Mouse (Mus musculus): ENCODE measurements around the gene Ccdc78.

Ccdc78 gene

GRCm38 (mm10) chr17:25830806-25831431 is 44.5 kb downstream of the Ccdc78 start:
- H3K27me3 ChIP-seq (ENCODE audit: control insufficient read depth, insufficient read depth, low read length, poor library complexity, severe bottlenecking), result no peaks in the 10 kb centered on the region
- peaks cover 6% of the 10 kb centered on the region; the same call in 1 of the 2 replicates for H3K36me3 ChIP-seq (ENCODE audit: control insufficient read depth, insufficient read depth, low read length, poor library complexity, severe bottlenecking)
- no peak for DNase-seq (ENCODE audit: low read depth, low spot score)

GRCm38 (mm10) chr17:25831451-25832281 is 45.3 kb downstream of the Ccdc78 start:
- Histone ChIP-seq H3K36me3 (ENCODE audit: control insufficient read depth, insufficient read depth, low read length, poor library complexity, severe bottlenecking) (peaks cover 6% of the 10 kb centered on the region; the same call in 1 of the 2 replicates), H3K27me3 (ENCODE audit: control insufficient read depth, insufficient read depth, low read length, poor library complexity, severe bottlenecking) (no peaks in the 10 kb centered on the region)
- no peak for DNase-seq (ENCODE audit: low read depth, low spot score)

- peak; percentile 99 for DNase-seq (ENCODE audit: low read depth, low spot score)
- peaks cover 6% of the 10 kb centered on the region; the same call in 1 of the 2 replicates for H3K36me3 ChIP-seq (ENCODE audit: control insufficient read depth, insufficient read depth, low read length, poor library complexity, severe bottlenecking)
- no peaks in the 10 kb centered on the region for H3K27me3 ChIP-seq (ENCODE audit: control insufficient read depth, insufficient read depth, low read length, poor library complexity, severe bottlenecking)
Observed at GRCm38 (mm10) chr17:25832436-25833290, 46.3 kb downstream of the Ccdc78 start.

- peaks cover 6% of the 10 kb centered on the region; the same call in 1 of the 2 replicates for H3K36me3 ChIP-seq (ENCODE audit: control insufficient read depth, insufficient read depth, low read length, poor library complexity, severe bottlenecking)
- DNase-seq (ENCODE audit: low read depth, low spot score), result no peak
- H3K27me3 ChIP-seq (ENCODE audit: control insufficient read depth, insufficient read depth, low read length, poor library complexity, severe bottlenecking), result no peaks in the 10 kb centered on the region
Observed at GRCm38 (mm10) chr17:25833291-25833663, 46.9 kb downstream of the Ccdc78 start, which contains the start of gene Stub1. Gene Stub1 (minus strand): TSS chr17:25833404.

GRCm38 (mm10) chr17:25833961-25834594 is 47.7 kb downstream of the Ccdc78 start:
- DNase-seq (ENCODE audit: low read depth, low spot score), result no peak
- Histone ChIP-seq H3K36me3 (ENCODE audit: control insufficient read depth, insufficient read depth, low read length, poor library complexity, severe bottlenecking) (peaks cover 6% of the 10 kb centered on the region; the same call in 1 of the 2 replicates), H3K27me3 (ENCODE audit: control insufficient read depth, insufficient read depth, low read length, poor library complexity, severe bottlenecking) (no peaks in the 10 kb centered on the region)

- peaks cover 8% of the 10 kb centered on the region; the same call in 1 of the 2 replicates for H3K36me3 ChIP-seq (ENCODE audit: control insufficient read depth, insufficient read depth, low read length, poor library complexity, severe bottlenecking)
- DNase-seq (ENCODE audit: low read depth, low spot score), result no peak
Observed at GRCm38 (mm10) chr17:25834595-25835222, 48.3 kb downstream of the Ccdc78 start.

GRCm38 (mm10) chr17:25835301-25835700 is 48.9 kb downstream of the Ccdc78 start:
- H3K36me3 ChIP-seq (ENCODE audit: control insufficient read depth, insufficient read depth, low read length, poor library complexity, severe bottlenecking), result peaks cover 8% of the 10 kb centered on the region; the same call in 1 of the 2 replicates
- no peak for DNase-seq (ENCODE audit: low read depth, low spot score)
- no peaks in the 10 kb centered on the region for H3K27me3 ChIP-seq (ENCODE audit: control insufficient read depth, insufficient read depth, low read length, poor library complexity, severe bottlenecking)

More at GRCm38 (mm10) chr17:25834595-25835222, 48.3 kb downstream of the Ccdc78 start:
- no peaks in the 10 kb centered on the region for H3K27me3 ChIP-seq (ENCODE audit: control insufficient read depth, insufficient read depth, low read length, poor library complexity, severe bottlenecking)

GRCm38 (mm10) chr17:25835816-25836215 is 49.4 kb downstream of the Ccdc78 start:
- H3K36me3 ChIP-seq (ENCODE audit: control insufficient read depth, insufficient read depth, low read length, poor library complexity, severe bottlenecking), result peaks cover 5% of the 10 kb centered on the region; the same call in 1 of the 2 replicates
- H3K27me3 ChIP-seq (ENCODE audit: control insufficient read depth, insufficient read depth, low read length, poor library complexity, severe bottlenecking), result no peaks in the 10 kb centered on the region
- DNase-seq (ENCODE audit: low read depth, low spot score), result no peak

GRCm38 (mm10) chr17:25836397-25837075 is 50.2 kb downstream of the Ccdc78 start:
- Histone ChIP-seq H3K27me3 (ENCODE audit: control insufficient read depth, insufficient read depth, low read length, poor library complexity, severe bottlenecking) (no peaks in the 10 kb centered on the region), H3K36me3 (ENCODE audit: control insufficient read depth, insufficient read depth, low read length, poor library complexity, severe bottlenecking) (peaks cover 5% of the 10 kb centered on the region; the same call in 1 of the 2 replicates)
- no peak for DNase-seq (ENCODE audit: low read depth, low spot score)

GRCm38 (mm10) chr17:25837076-25837410 is 50.7 kb downstream of the Ccdc78 start, which contains the start of gene Rhbdl1:
Gene Rhbdl1 (minus strand): TSS chr17:25837295.
- Histone ChIP-seq H3K27me3 (ENCODE audit: control insufficient read depth, insufficient read depth, low read length, poor library complexity, severe bottlenecking) (no peaks in the 10 kb centered on the region), H3K36me3 (ENCODE audit: control insufficient read depth, insufficient read depth, low read length, poor library complexity, severe bottlenecking) (peaks cover 5% of the 10 kb centered on the region; the same call in 1 of the 2 replicates)
- peak; percentile 41 for DNase-seq (ENCODE audit: low read depth, low spot score)

- no peak for DNase-seq (ENCODE audit: low read depth, low spot score)
- H3K27me3 ChIP-seq (ENCODE audit: control insufficient read depth, insufficient read depth, low read length, poor library complexity, severe bottlenecking), result no peaks in the 10 kb centered on the region
Observed at GRCm38 (mm10) chr17:25837533-25837932, 51.2 kb downstream of the Ccdc78 start.

GRCm38 (mm10) chr17:25838904-25839303 is 52.5 kb downstream of the Ccdc78 start:
- Histone ChIP-seq H3K27me3 (ENCODE audit: control insufficient read depth, insufficient read depth, low read length, poor library complexity, severe bottlenecking) (no peaks in the 10 kb centered on the region), H3K36me3 (ENCODE audit: control insufficient read depth, insufficient read depth, low read length, poor library complexity, severe bottlenecking) (peaks cover 5% of the 10 kb centered on the region; the same call in 1 of the 2 replicates)
- no peak for DNase-seq (ENCODE audit: low read depth, low spot score)

More at GRCm38 (mm10) chr17:25837533-25837932, 51.2 kb downstream of the Ccdc78 start:
- H3K36me3 ChIP-seq (ENCODE audit: control insufficient read depth, insufficient read depth, low read length, poor library complexity, severe bottlenecking), result peaks cover 5% of the 10 kb centered on the region; the same call in 1 of the 2 replicates

All from splenic B cell, adult 2 months (primary cell).